Mouse (Mus musculus) cerebellum, postnatal 36 days (tissue): Measurements from ENCODE around the gene Sh3pxd2a.

Experiments
- DNase-seq, 2 experiments: peaks; one replicate each; pipeline ENCODE4 v3.0.0; 2021 to 2022; ENCODE audit warnings: mixed read lengths in 2 of 2

The Sh3pxd2a gene

DNA sequence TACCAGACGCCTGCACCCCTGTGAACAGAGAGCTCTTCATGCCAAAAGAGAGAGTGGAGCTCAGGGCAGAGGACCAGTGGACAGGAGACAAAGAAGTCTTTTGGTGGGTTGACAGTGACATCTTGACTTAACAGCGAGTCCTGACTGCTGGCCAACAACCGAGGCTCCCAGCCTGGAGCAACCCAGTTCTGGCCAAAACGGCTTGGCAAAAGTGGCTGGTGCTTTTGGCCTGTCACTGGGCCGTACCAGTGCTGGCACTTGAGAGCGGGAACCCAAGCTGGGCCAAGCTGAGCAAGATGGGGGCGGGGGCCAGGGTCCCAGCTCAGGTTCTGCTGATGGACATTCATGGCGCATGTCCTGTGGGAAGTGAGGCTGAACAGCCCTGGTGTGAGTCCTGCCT is 97.6 kb downstream of the Sh3pxd2a start:
- peak; percentile 82 to 85 for DNase-seq

DNA sequence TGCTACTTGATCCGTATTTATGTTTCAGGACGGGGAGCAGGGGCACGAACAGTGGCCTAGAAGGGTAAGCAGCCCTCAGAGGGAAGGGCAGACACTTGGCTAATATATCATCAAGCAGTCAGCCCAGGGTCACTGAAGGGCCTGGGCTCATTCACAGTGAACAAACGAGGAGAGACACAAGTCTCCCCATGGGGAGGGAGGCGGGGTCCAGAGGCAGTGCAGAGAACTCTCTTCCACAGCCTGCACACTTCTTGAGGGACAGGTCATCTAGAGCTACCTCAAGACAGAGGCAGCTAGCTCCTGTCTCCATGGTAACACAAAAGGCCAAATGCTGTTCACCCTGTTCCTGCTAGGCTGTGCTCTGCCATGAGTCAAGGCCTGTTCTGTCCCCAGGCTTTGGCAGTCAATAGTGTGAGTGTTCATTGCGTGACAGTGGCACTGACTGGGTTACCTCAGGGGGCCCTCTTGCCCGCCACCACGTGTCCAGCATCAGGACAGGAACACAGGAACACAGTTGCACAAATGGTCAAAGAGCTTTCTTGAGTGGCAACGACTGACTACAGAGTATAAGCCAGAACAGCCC is 101.0 kb downstream of the Sh3pxd2a start:
- DNase-seq: no peak

DNA sequence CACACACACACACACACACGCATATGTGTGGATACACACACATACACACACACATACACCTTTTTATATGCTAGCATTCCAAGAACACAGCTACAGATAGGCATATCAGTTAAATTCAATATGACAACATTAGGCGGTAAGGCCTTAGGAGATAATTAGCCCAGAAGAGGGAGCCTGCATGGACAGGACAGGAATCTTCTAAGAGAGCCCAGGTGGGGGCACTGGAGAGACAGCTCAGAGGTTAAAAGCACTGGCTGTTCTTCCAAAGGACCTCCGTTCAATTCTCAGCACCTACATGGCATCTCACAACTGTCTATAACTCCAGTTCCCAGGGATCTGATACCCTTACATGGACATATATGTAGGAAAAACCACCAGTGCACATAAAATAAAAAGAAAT is 103.3 kb downstream of the Sh3pxd2a start:
- DNase-seq: no peak

DNA sequence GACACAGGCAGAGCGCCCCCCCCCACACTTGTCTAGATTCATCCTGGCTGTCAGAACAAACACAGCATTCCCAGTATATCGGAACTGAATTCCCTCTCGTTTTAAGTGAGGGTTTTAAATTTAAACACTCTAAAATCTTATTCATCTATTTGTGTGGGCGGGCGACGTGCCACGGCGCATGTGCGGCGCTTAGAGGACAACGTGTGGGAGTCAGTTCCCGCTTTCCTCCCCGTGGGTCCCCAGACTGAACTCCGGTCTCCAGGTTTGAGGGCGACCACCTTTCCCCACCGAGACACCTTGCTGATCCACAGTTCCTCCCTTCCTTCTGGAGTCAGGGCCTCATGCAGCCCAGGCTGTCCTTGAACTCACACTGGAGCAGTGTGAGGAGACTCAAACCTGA is 104.2 kb downstream of the Sh3pxd2a start:
- DNase-seq: no peak

DNA sequence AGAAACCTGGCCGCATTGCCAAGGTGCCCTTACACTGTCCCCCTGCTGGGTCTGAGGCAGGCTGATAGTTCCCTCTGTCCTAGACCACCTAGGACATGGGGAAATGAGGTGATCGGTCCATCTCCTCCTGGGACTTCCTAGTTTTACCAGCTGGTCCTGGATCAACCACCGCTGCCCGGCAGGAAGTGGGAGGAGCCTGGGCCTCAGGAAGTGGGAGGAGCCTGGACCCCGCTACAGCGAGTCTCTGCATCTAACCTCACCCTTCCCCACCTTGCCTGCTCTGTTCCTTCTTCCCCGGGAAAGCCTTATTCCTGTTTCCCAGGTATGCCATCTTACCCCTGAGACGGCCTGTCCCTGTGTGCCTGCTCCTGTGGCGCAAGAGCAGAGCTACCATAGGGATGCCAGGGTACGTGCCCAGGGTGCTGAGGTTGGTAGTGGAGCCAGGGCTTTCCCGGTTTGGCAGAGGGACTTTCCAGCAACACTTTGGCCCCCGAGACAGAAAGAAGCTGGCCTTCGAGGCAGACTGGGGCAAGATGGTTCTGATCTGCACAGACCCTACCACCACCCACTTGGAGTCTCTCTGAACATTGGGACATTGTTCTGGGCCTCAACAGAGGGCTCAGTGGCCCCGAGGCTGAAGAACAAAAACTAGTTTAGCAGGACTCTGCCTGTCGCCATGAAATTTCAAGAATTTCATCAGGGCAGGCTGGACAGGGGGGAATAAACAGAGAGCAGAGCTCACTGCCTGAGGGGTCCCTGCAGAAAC is 104.9 kb downstream of the Sh3pxd2a start:
- DNase-seq: no peak

DNA sequence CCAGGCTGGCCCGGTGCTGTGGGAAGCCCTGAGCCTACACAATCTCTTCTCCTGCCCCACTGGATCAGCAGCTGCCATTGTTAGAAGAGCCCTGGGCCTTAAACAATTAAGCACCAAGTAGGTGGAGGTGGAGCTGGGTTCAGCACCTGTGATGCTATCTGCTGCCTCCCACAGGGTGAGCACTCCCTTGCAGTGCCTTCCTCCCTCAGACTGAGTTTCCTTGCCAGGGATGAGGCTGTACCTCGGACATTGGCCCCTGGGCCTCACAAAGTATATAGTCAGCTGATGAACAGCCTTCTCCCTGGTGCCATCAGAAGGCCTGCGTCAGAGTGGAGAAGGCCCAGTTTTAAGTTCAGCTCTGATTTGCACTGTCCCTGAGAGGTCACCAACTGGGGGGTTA is 106.9 kb downstream of the Sh3pxd2a start:
- DNase-seq: no peak

DNA sequence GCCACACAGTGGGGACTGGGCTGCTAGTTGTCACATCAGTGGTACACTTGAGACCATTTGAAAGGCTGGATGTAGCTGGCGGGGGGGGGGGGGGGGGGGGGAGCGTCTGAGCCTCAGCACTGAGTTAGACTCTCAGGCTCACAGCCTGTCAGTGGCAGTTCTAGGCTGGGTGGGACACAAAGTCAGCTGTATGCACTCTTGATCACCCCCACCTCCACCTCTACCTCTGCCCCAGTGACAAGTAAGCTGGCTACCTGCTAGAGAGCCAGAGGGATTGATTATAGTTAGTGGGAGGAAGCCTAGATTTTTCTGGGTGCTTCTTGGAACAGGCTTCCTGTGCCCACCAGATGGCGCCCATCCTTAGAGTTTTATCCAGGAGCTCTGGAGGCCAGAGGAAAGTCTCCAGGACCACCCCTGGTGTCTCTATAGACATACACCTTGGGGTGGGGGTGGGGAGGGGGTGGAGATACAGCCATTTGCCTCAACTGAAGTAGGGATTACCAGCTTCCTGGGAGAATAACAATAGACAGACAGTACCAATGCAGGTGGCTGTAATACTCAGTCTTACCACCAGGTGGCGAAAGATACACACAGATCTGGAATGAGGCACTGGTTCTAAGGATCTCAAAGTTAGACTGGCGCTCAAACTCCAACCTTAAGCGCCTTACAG is 107.9 kb downstream of the Sh3pxd2a start:
- peak; percentile 75 to 91 for DNase-seq

DNA sequence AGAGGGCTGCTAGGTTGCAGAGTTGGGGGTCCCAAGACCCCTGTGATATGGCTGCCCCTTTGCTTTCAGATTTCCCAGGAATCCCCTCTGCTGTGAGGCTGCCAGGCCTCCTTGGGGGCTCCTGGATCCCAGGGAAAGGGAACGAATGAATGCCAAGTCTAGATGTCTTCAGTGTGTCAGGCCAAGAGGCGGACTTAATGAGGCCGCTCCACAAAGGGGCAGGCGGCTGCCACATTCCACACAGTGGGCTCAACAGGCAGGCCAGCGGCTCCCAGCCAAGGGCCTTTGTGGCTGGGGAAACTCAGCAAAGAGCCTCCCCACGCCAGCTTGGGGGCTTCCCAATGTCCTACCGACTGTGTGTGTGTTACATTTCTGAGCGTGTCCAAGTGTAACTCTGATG is 109.7 kb downstream of the Sh3pxd2a start:
- no peak for DNase-seq

DNA sequence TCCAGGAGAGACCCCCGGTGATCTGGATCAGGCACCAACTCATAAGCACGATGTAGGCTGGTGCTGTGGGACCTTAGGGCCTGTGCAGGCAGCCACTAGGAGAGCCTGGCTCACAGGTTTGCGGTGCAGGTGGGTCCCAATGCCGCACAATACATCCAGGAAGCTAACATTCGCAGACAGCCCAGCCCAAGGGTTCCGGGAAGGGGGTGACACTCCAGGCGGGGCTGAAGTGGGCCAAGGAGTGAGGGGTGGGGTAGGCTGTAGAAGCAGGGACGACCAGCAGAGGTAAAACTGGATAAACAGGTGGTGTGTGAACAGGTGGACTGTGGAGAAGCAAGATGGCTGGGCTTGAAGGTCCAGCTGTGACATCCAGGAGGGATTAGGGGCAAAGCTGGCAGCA is 115.2 kb downstream of the Sh3pxd2a start:
- DNase-seq: no peak

DNA sequence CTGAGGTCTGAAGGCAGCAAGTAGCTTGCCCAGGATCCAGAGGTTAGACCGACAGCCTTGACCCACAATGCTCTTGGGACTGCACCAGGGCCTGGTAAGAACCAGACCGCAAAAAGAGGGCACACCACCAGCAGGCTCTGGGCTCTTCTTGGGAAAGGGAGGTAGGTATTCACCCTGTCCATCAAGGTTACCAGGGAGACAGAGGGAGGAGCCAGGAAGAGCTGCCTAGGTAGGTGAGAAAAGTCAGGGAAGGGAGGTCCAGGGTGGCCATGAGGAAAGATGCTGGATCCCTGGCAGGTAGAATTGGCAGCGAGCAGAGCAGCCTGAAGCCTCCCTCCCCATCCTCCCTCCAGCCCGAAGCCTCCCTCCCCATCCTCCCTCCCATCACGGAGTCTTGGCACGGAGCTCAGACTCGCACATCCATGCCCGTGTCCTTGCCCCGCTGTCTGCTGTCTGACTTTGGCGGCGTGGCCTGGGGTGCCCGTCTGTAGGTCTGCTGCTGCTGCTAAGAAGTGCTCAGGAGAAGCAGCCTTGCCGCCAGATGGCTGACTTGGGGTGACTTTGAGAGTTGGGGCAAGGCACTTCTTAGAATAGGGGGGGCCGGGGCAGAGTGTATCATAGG is 115.7 kb downstream of the Sh3pxd2a start:
- DNase-seq: peak in 1 of 2 experiments; percentile 42

DNA sequence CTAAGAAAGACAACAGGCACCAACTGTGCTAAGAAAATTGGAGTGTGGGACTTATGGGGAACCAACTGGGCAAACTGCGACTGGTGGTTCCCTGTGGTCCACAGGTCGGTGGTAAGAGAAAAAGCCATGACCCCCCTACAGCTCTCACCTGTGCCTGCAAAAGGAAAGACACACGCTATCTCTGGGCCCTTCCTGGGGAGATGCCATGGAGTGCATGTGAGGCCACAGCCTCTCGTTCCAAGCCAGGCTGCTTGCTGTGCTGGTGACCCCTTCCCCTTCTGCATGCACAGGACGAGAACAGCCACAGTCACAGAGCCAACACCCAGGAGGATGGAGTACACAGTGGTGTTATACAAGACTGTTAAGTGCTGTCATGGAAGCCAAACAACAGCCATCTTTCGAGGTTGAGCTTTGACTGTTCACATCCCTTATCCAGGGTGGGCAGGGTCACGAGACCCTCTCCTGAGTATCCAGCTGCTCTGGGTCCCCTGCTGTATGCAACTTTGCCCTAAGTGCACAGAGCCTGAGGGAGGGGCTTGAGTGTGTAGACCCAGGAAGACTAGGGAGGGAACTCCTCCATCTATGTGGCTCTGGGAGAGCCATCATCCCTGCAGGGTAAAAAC is 117.1 kb downstream of the Sh3pxd2a start:
- DNase-seq: no peak

DNA sequence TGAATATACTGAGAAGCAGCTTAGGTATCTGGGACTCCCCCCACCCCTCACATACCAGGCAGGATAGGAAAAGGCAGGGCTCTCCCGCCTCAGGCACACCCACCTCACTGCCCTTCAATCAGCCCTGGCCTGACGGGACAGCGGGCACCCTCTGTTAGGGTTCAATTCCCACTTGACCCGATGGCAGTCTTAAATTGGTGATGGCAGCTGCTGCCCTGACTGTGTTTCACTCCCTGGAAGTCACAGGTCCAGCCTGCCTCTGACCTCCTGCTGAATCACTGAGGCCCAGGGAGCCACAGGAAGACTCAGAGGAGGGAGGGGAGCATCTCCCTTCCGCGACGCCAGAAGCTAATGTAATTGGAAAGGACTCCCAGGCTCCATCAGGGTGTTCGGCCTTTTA is 117.6 kb downstream of the Sh3pxd2a start:
- DNase-seq: no peak

DNA sequence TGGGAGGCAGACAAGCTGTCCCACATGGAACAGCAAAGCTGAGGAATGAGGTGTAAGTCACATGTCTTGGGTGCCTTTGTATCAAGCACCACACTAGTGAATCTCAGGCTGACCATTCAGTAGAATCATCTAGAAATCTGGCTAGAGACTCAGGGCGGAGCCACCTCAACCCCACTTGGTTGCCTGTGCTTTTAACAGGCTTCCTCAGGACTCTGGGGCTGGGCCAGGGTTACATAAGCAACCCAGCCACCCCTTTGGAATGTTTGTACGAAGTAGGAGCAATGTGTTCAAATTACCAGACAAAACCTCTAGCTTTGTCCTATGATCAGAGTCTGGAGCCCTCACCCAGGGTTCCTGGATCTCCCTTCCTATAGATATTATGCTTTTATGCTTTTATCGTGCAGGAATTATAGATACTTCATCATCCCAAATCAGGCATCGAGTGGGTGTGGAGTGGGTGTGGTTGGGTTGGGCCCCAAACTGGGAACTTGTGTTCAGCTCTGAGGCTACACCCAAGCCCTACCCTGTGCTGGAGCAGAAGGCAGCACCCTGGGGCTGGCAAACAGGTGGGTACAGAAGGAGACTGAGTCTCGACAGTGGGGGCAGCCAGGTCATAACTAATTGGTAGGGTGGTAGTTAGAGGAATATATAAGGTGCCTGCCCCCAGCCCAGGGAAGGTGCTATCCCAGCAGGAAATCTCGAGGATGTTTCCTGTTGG is 118.2 kb downstream of the Sh3pxd2a start:
- no peak for DNase-seq

DNA sequence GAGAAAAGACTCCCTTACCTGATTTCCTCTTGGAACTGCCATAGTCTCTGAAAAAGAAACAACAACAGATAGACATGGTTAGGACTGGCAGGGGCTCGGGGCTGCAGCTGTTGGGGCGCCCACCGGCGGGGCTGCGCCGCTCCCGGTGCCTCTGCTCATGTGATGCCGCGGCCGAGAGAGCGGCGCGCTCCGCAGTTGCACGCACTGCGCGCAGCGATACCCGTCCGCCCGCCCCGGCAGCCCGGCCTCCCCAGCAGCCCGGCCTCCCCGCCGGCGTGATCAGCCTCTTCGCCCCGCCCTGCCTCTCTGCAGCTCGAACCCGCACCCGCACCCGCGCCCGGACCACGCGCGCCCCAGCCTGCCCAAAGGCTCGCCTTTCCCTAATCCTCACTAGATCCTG is 120.8 kb downstream of the Sh3pxd2a start:
- DNase-seq: peak; percentile 20 to 44

DNA sequence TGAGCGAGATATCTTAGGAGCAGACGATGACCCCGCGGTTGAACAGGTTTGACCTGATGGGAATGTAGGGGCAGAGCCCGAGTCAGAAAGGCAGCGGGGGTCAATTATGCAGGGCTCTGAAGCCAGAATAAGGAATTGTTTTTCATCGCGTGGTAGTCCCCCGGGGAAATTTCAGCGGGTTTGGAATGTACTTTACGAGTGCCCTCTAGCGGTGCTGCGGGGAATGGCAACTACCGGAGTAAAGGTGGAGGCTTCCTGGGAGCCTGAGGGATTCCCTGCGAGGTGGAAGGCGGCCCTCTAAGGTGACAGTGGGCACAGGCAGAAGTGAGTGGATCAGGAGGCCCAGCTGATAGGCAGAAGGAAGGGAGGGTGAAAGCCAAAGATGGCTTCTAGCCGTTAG is 125.0 kb downstream of the Sh3pxd2a start:
- DNase-seq: peak; percentile 87 to 91

DNA sequence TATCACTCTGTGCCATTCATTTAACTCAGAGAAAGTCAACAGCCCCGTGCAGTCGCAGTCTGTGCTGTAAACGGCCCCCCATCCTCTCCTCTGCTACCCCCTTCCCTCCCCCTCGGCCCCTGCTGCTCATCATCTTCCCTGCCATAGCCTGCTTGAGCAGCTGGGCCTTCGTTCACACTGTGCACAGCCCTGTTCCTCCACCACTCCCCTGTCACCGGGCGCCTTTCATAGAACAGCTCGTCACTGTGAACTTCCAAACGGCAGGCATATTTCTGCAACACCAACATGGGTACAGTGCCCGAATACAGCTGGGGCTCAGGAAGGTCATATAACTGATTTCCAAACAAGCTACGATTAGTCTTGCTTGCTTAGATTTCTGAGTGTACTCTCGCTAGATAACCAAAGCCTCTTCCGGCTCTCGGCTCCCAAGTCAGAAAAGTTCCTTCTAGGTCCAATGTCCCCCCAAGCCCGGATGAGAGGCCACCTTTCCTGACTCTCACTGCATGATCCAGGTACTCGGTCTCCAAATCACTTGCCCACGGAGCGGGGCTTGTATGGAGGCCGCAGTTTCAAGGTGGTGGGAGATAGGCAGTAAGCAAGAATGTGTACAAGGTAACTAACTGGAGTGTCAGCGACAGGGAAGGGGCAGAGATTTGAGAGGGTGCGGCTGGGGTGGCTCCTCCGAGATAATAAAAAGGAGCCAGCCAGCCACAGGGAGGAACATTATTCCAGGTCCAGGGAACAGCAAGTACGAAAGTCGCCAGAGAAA is 125.6 kb downstream of the Sh3pxd2a start:
- no peak for DNase-seq

DNA sequence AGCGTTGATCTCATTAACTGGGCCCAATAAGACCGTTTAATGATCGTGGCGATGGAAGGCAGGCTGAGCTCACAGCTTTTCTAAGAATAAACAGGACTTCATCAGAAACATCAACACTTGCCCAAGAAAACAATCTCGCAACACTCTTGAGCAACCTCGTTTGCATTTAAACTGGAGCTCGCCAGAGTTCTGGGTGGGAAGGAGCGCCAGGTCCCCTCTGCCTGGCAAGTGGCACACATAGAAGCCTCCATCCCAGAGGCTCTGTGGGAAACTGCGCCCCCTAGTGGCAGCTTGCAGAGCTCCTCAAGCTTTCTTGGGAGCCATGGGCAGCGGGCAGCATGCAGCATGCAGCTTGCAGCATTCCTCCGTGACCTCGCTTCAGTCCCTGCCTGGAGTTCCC is 126.5 kb downstream of the Sh3pxd2a start:
- DNase-seq: peak; percentile 92 to 94

DNA sequence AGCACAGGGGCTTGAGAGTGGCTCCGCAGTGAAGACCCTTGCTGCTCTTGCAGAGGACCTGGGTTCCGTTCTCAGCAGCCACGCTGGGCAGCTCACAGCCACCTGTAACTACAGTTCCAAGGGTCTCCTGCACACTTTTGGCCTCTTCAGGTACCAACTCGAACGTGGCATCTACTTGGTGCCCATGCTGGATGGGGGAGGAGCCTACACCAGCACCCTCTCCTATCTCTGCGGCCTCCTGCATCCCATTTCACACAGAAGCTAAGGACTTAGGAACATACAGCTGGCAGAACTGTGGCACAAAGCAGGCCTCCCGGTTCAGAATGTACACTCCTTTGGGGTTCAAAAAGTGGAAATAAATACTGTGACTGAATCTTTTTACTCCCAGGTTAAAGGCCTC is 127.0 kb downstream of the Sh3pxd2a start:
- DNase-seq: no peak

DNA sequence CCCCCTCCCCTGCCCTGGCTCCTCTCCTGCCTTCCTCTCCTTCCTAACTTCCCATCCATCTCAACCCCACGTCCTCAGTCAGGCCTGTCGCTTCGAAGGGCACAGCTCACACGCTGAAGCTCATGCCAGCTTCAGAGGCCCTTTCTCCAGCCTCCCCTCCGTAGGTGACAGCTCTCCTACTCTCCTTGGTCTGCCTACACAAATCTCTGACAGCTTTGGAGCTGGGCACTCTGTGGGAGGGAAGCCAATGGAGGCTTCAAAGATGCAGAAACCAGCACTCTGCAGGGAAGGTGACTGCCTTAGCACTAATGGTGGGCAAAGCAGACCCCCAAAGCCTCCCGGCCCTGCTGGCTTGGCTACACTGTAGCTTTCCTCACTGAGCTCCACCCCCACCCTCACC is 128.9 kb downstream of the Sh3pxd2a start:
- DNase-seq: no peak

DNA sequence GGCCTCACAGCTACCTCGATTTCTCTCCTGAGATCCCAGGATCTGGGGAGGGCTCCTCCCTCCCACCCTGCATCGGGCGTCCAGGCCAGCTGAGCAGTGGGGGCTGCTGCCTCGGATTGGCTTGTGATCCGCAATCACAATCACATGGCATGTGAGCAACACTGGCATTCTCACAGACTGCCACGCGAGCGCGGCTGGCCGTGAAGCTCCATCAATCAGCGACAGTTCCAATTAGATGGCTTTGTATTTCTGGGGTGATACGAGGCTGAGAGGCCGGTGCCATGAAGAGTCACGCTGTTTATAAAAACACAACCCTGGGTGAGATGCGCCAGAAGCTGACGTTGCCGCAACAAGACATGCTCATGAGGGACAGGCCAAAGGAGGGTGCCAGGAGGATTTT is 129.5 kb downstream of the Sh3pxd2a start:
- DNase-seq: no peak

DNA sequence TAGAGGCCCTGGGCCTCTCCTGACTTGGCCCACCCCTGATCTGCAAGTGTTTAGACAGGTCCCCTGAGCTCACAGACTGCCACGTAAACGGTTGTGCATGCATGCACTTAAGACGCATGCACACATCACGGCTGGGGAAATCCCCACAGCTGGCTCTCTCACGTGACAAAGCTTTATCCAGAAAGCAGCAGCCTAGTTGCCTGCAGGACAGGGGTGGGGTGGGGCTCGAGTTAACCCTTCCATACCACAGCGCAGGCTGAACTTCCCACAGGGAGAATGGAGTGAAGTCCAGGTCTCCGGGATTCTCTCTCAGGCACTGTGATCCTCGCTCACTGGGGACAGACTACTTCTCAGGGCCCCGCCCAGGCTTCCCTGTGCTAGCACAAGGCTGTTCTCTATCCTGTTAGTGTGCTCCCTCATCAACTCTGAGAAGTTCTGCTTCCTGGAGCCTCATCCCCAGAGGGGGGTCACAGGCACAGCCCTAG is 133.4 kb downstream of the Sh3pxd2a start:
- no peak for DNase-seq

DNA sequence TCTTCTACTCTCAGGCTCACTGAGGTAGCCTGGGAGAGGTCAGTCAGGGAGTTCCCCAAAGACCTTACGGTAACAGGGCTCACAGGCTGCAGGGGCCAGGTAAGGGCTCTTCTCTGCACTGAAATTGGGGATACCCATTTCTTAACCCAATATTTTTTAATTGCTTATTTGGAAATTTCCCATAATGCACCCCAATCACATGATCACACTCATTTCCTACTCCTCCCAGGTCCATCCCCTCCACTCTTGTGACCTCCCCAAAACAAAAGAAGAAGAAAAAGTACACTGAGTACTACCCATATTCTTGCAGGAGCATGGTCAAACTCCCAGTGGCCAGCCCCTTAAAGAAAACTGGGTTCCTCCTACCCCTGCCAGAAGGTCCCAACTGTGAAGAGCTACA is 135.1 kb downstream of the Sh3pxd2a start:
- no peak for DNase-seq
